Mouse (Mus musculus) stomach, postnatal 0 days (tissue): Measurements from ENCODE around the gene AU018091. TPM values are rescaled to one million over a fixed set of nuclear protein-coding genes. Genes with fewer than 3 reads are reported as not detected.

Source experiments
- ATAC-seq: fragments of 200-750 bp; cut with Nextera tagmentation; 2 replicates; pipeline ENCODE4 v1.8.0; 2017; ENCODE audit not compliant: low FRiP score, low TSS enrichment
- DNase-seq: peaks from one replicate; pipeline ENCODE4 v3.0.0-alpha.2; 2016; ENCODE audit warnings: low spot score
- H3K27ac ChIP-seq: fragments of 300-500 bp; sonication (generic); replicated peaks from 2 replicates; pipeline ENCODE4 v1.5.1; 2014; ENCODE audit warnings: mild to moderate bottlenecking, control low read depth
- H3K27me3 ChIP-seq: fragments of 300-500 bp; sonication (generic); 2 replicates; pipeline ENCODE4 v1.6.1; 2014; ENCODE audit warnings: low read length; ENCODE audit not compliant: control insufficient read depth, insufficient read depth
- H3K36me3 ChIP-seq: fragments of 300-500 bp; sonication (generic); 2 replicates; pipeline ENCODE4 v1.6.1; 2014; ENCODE audit warnings: low read length, mixed read lengths; ENCODE audit not compliant: control insufficient read depth, insufficient read depth
- H3K4me1 ChIP-seq: fragments of 300-500 bp; sonication (generic); replicated peaks from 2 replicates; pipeline ENCODE4 v1.6.1; 2014; ENCODE audit warnings: antibody characterized with exemption; ENCODE audit not compliant: control insufficient read depth, insufficient read depth
- H3K4me2 ChIP-seq: fragments of 300-500 bp; sonication (generic); replicated peaks from 2 replicates; pipeline ENCODE4 v1.6.1; 2014; ENCODE audit warnings: low read depth, mild to moderate bottlenecking, control low read depth, moderate library complexity
- H3K4me3 ChIP-seq: fragments of 300-500 bp; sonication (generic); 2 replicates; pipeline ENCODE4 v1.5.1; 2014; ENCODE audit warnings: low read depth, low read length, control low read depth
- H3K9ac ChIP-seq: fragments of 300-500 bp; sonication (generic); 2 replicates; pipeline ENCODE4 v1.6.1; 2014; ENCODE audit warnings: mild to moderate bottlenecking, low read length, control low read depth, mixed read lengths
- H3K9me3 ChIP-seq: fragments of 300-500 bp; sonication (generic); 2 replicates; pipeline ENCODE4 v1.6.1; 2016; ENCODE audit warnings: low read length; ENCODE audit not compliant: control insufficient read depth
- CTCF ChIP-seq: IDR thresholded peaks from 2 replicates; pipeline ENCODE4 v1.5.1; 2016; ENCODE audit warnings: antibody characterized with exemption, low read depth, mild to moderate bottlenecking, moderate library complexity
- EP300 ChIP-seq: optimal IDR thresholded peaks from 2 replicates; pipeline ENCODE3; 2016; ENCODE audit warnings: antibody characterized with exemption
- WGBS: fragments of 180-500 bp; shearing (Covaris S2); extraction: QIAGEN DNeasy Blood & Tissue Kit; methylation state at CpG from one replicate; pipeline ENCODE4 v1.1.7; 2014; 5-methylcytosine and 5-hydroxymethylcytosine counted together
- polyA plus RNA-seq: library from polyadenylated mRNA; unstranded; fragments of >200 nt; fragmentation: Nextera tagmentation; extraction: Ambion mirVana; gene quantifications from 2 replicates; pipeline ENCODE4 v1.2.1, GENCODE M21; 2015

Gene AU018091
- 0.18 and 0.23 TPM in 2 replicates for polyA plus RNA-seq

- Histone ChIP-seq H3K36me3 (no peaks in the 10 kb centered on the region), H3K4me3 (no peak within 1 kb of the TSS), H3K9me3 (no peaks in the 10 kb centered on the region), H3K27ac (no peak within 1 kb of the TSS), H3K4me1 (no peaks in the 10 kb centered on the region), H3K27me3 (no peaks in the 10 kb centered on the region), H3K9ac (no peak within 1 kb of the TSS), H3K4me2 (no peak within 1 kb of the TSS)
- TF ChIP-seq EP300 (no peak), CTCF (no peak)
- ATAC-seq (no peak), DNase-seq (no peak)
- WGBS = 69% methylated on average over 3 of the region's 3 CpGs
These were observed at the start of gene AU018091 for GRCm38 (mm10) chr7:3168925-3169324. AU018091 (minus strand) TSS chr7:3169203.

- TF ChIP-seq CTCF (no peak), EP300 (no peak)
- Histone ChIP-seq H3K27ac (no peak overlapping the region), H3K27me3 (no peaks in the 10 kb centered on the region), H3K36me3 (no peaks in the 10 kb centered on the region), H3K9ac (no peak overlapping the region), H3K4me1 (no peaks in the 10 kb centered on the region), H3K4me2 (no peak overlapping the region), H3K4me3 (no peak overlapping the region), H3K9me3 (no peaks in the 10 kb centered on the region)
- DNase-seq = no peak
- 24% methylated on average over 10 of the region's 10 CpGs for WGBS
- ATAC-seq = no peak
These were observed 48.6 kb upstream of the AU018091 start for GRCm38 (mm10) chr7:3217546-3218056.

GRCm38 (mm10) chr7:3216331-3216730 is 47.3 kb upstream of the AU018091 start:
- no peaks in the 10 kb centered on the region for H3K4me1 ChIP-seq
- H3K4me2 ChIP-seq = no peak overlapping the region
- no peak overlapping the region for H3K9ac ChIP-seq
- H3K9me3 ChIP-seq = no peaks in the 10 kb centered on the region
- ATAC-seq (no peak), DNase-seq (no peak)
- 59% methylated on average over 3 of the region's 3 CpGs for WGBS
- no peaks in the 10 kb centered on the region for H3K27me3 ChIP-seq
- H3K4me3 ChIP-seq = no peak overlapping the region
- no peaks in the 10 kb centered on the region for H3K36me3 ChIP-seq
- H3K27ac ChIP-seq = no peak overlapping the region
- TF ChIP-seq EP300 (no peak), CTCF (no peak)

GRCm38 (mm10) chr7:3213557-3213956 is 44.6 kb upstream of the AU018091 start:
- 25% methylated on average over 3 of the region's 3 CpGs for WGBS
- Histone ChIP-seq H3K4me2 (no peak overlapping the region), H3K4me3 (no peak overlapping the region), H3K9ac (no peak overlapping the region), H3K27ac (no peak overlapping the region), H3K27me3 (no peaks in the 10 kb centered on the region), H3K36me3 (no peaks in the 10 kb centered on the region), H3K4me1 (no peaks in the 10 kb centered on the region), H3K9me3 (no peaks in the 10 kb centered on the region)
- ATAC-seq (no peak), DNase-seq (no peak)
- TF ChIP-seq CTCF = no peak
- TF ChIP-seq EP300 = no peak

GRCm38 (mm10) chr7:3213156-3213555 is 44.2 kb upstream of the AU018091 start:
- 69% methylated on average over 1 of the region's 1 CpGs for WGBS
- Histone ChIP-seq H3K27ac (no peak overlapping the region), H3K9ac (no peak overlapping the region), H3K9me3 (no peaks in the 10 kb centered on the region), H3K4me3 (no peak overlapping the region), H3K4me1 (no peaks in the 10 kb centered on the region), H3K4me2 (no peak overlapping the region), H3K27me3 (no peaks in the 10 kb centered on the region), H3K36me3 (no peaks in the 10 kb centered on the region)
- TF ChIP-seq EP300 (no peak), CTCF (no peak)
- DNase-seq (no peak), ATAC-seq (no peak)

- Histone ChIP-seq H3K9me3 (no peaks in the 10 kb centered on the region), H3K27ac (no peak overlapping the region), H3K27me3 (no peaks in the 10 kb centered on the region), H3K36me3 (no peaks in the 10 kb centered on the region), H3K9ac (no peak overlapping the region), H3K4me3 (no peak overlapping the region), H3K4me2 (no peak overlapping the region), H3K4me1 (no peaks in the 10 kb centered on the region)
- 75% methylated on average over 12 of the region's 12 CpGs for WGBS
- DNase-seq (no peak), ATAC-seq (no peak)
- TF ChIP-seq CTCF (no peak), EP300 (no peak)
These were observed 43.2 kb upstream of the AU018091 start for GRCm38 (mm10) chr7:3212002-3212790.
